Mouse (Mus musculus) T-helper 1 cell (primary cell): ENCODE results near the gene Hoxa7.

ENCODE experiments used
- in situ Hi-C: fragments of 300-600 bp; cut with MboI, MseI; formaldehyde crosslinking; loops from one replicate; pipeline ENCODE4 v1.15.1; 2025; ENCODE audit warnings: high pct_unique_total_duplicates

Hoxa7 gene

GRCm38 (mm10) chr6:52240389-52241000 lies 18.8 kb upstream of the Hoxa7 start, which contains the start of gene Hoxa10:
Gene Hoxa10, minus strand, starts transcription at chr6:52240854.
- in situ Hi-C loops, result loop anchor here (25.0 kb wide), 1 partner anchor 1047 kb away; the partner anchor contains the start of gene Creb5

- in situ Hi-C loops, result loop anchor here (25.0 kb wide), 1 partner anchor 1047 kb away; the partner anchor contains the start of gene Creb5
Measured at GRCm38 (mm10) chr6:52239625-52240388, 18.2 kb upstream of the Hoxa7 start.

GRCm38 (mm10) chr6:52238976-52239375 lies 17.3 kb upstream of the Hoxa7 start:
- in situ Hi-C loops, result loop anchor here (25.0 kb wide), 1 partner anchor 1048 kb away; the partner anchor contains the start of gene Creb5

- in situ Hi-C loops, result loop anchor here (25.0 kb wide), 1 partner anchor 1049 kb away; the partner anchor contains the start of gene Creb5
Measured at GRCm38 (mm10) chr6:52238155-52238545, 16.5 kb upstream of the Hoxa7 start.

- in situ Hi-C loops, result loop anchor here (25.0 kb wide), 1 partner anchor 1050 kb away; the partner anchor contains the start of gene Creb5
Measured at GRCm38 (mm10) chr6:52237346-52238154, 15.9 kb upstream of the Hoxa7 start.

- in situ Hi-C loops, result loop anchor here (25.0 kb wide), 1 partner anchor 1050 kb away; the partner anchor contains the start of gene Creb5
Measured at GRCm38 (mm10) chr6:52236806-52237205, 15.2 kb upstream of the Hoxa7 start.

- in situ Hi-C loops, result loop anchor here (25.0 kb wide), 1 partner anchor 1051 kb away; the partner anchor contains the start of gene Creb5
Measured at GRCm38 (mm10) chr6:52235866-52236265, 14.2 kb upstream of the Hoxa7 start.

- in situ Hi-C loops, result loop anchor here (25.0 kb wide), 1 partner anchor 1052 kb away; the partner anchor contains the start of gene Creb5
Measured at GRCm38 (mm10) chr6:52235267-52235666, 13.6 kb upstream of the Hoxa7 start.

- in situ Hi-C loops, result loop anchor here (25.0 kb wide), 1 partner anchor 1053 kb away; the partner anchor contains the start of gene Creb5
Measured at GRCm38 (mm10) chr6:52234428-52235140, 12.9 kb upstream of the Hoxa7 start.

- in situ Hi-C loops, result loop anchor here (25.0 kb wide), 1 partner anchor 1054 kb away; the partner anchor contains the start of gene Creb5
Measured at GRCm38 (mm10) chr6:52233546-52234427, 12.1 kb upstream of the Hoxa7 start.

- in situ Hi-C loops, result loop anchor here (25.0 kb wide), 1 partner anchor 1054 kb away; the partner anchor contains the start of gene Creb5
Measured at GRCm38 (mm10) chr6:52232984-52233545, 11.4 kb upstream of the Hoxa7 start.

- in situ Hi-C loops, result loop anchor here (25.0 kb wide), 1 partner anchor 1055 kb away; the partner anchor contains the start of gene Creb5
Measured at GRCm38 (mm10) chr6:52232568-52232965, 10.9 kb upstream of the Hoxa7 start.

- in situ Hi-C loops, result loop anchor here (25.0 kb wide), 1 partner anchor 1055 kb away; the partner anchor contains the start of gene Creb5
Measured at GRCm38 (mm10) chr6:52231885-52232567, 10.4 kb upstream of the Hoxa7 start.

- in situ Hi-C loops, result loop anchor here (25.0 kb wide), 1 partner anchor 1057 kb away; the partner anchor contains the start of gene Creb5
Measured at GRCm38 (mm10) chr6:52230516-52231165, 9.0 kb upstream of the Hoxa7 start, which contains the start of gene Hoxa9. Gene Hoxa9, minus strand, starts transcription at chr6:52231089.

GRCm38 (mm10) chr6:52229558-52230416 lies 8.1 kb upstream of the Hoxa7 start:
- in situ Hi-C loops, result loop anchor here (5.0 to 25.0 kb wide), 3 partner anchors 33 to 1058 kb away; partner anchors contain the start of genes Creb5 and Hoxa13
